Mouse (Mus musculus) CH12.LX (cell line): ENCODE data around the gene Gimap5.

Experiments used
- CTCF ChIP-seq, 2 experiments: IDR thresholded peaks in 1 of 2; conservative IDR thresholded peaks in 1 of 2; 2 replicates each; pipeline ENCODE4 v1.5.1; 2011 to 2012; ENCODE audit warnings: low read depth in 2 of 2, low read length in 2 of 2, improper control_type of control experiment in 1 of 2, inconsistent platforms in 1 of 2, mild to moderate bottlenecking in 1 of 2, moderate library complexity in 1 of 2
- JUND ChIP-seq: conservative IDR thresholded peaks from 2 replicates; pipeline ENCODE4 v1.6.1; 2011; ENCODE audit warnings: low read depth, low read length, improper control_type of control experiment
- MAX ChIP-seq: IDR thresholded peaks from 2 replicates; pipeline ENCODE4 v1.6.1; 2011; ENCODE audit warnings: low read length, improper control_type of control experiment
- POLR2A ChIP-seq: IDR thresholded peaks from 2 replicates; pipeline ENCODE4 v1.6.1; 2011; ENCODE audit warnings: low read depth, mild to moderate bottlenecking, improper control_type of control experiment, low read length
- ZC3H11A ChIP-seq: IDR thresholded peaks from 2 replicates; pipeline ENCODE4 v1.6.1; 2012; ENCODE audit warnings: low read depth, mild to moderate bottlenecking, inconsistent platforms, low read length, improper control_type of control experiment

GRCm38 (mm10) chr6:48785601-48786000, 39.6 kb downstream of the Gimap5 start:
- TF ChIP-seq CTCF (conservative IDR thresholded peaks at IDR 0.05 in 1 of 2, IDR thresholded peaks at IDR 0.05 in 1 of 2; ENCODE audit: low read depth in 2 of 2, low read length in 2 of 2) (no peak), MAX (no peak), POLR2A (no peak), JUND (no peak), ZC3H11A (no peak)
